Mouse (Mus musculus) ES-E14 (cell line): ENCODE data around the gene Cecr2.

Experiments used
- CHD2 ChIP-seq: IDR thresholded peaks from 2 replicates; pipeline ENCODE4 v1.6.1; 2014; ENCODE audit warnings: mild to moderate bottlenecking, low read depth, low read length, inconsistent platforms
- HCFC1 ChIP-seq: IDR thresholded peaks from 2 replicates; pipeline ENCODE4 v1.6.1; 2012; ENCODE audit warnings: low read length, inconsistent platforms, borderline replicate concordance; ENCODE audit not compliant: insufficient read depth
- ZC3H11A ChIP-seq: IDR thresholded peaks from 2 replicates; pipeline ENCODE4 v1.6.1; 2012; ENCODE audit warnings: low read depth, mild to moderate bottlenecking, inconsistent platforms, low read length, borderline replicate concordance
- ZNF384 ChIP-seq: IDR thresholded peaks from 2 replicates; pipeline ENCODE4 v1.6.1; 2012; ENCODE audit warnings: low read depth, low read length, inconsistent platforms

DNA sequence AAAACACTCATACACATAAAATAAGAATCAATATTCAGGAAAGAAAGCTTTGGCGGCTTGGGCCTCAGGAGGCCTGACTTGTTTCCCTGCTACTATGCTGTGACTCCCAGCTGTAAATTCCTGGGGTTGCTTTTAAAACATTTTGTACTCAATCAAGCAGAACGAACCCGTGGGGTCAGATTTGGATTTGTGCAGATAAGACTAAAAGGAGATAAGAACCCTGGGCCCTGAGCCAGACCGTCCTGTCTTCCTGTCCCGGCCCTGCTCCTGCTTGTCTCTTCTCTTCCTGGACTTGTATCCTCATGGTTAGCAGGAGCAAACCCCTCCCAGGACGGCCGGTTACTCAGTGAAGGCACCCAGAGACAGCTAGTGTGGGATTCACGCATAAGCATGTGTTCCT, 41.1 kb upstream of the Cecr2 start:
- TF ChIP-seq ZNF384 (no peak), HCFC1 (no peak), ZC3H11A (no peak), CHD2 (no peak)
